Mouse (Mus musculus) forebrain, embryonic 15.5 days (tissue): ENCODE measurements around the gene Gpr156. TPM values are rescaled to one million over a fixed set of nuclear protein-coding genes. Genes with fewer than 3 reads are reported as not detected.
"Not testable (repeated sequence)": the region's sequence is repeated elsewhere in the genome, so short reads cannot be mapped to it uniquely, and the experiment has no call there.

Experiments used
- ATAC-seq: fragments of 200-750 bp; cut with Nextera tagmentation; replicated peaks from 2 replicates; pipeline ENCODE4 v1.8.0; 2017; ENCODE audit warnings: mild to moderate bottlenecking, moderate TSS enrichment, moderate library complexity
- H3K27ac ChIP-seq: fragments of 300-500 bp; sonication (generic); replicated peaks from 2 replicates; pipeline ENCODE4 v1.5.1; 2015; ENCODE audit warnings: mild to moderate bottlenecking, inconsistent platforms
- H3K27me3 ChIP-seq: fragments of 300-500 bp; sonication (generic); 2 replicates; pipeline ENCODE4 v1.6.1; 2015; ENCODE audit warnings: inconsistent platforms
- H3K36me3 ChIP-seq: fragments of 300-500 bp; sonication (generic); 2 replicates; pipeline ENCODE4 v1.6.1; 2015; ENCODE audit warnings: mild to moderate bottlenecking, inconsistent platforms
- H3K4me1 ChIP-seq: fragments of 300-500 bp; sonication (generic); 2 replicates; pipeline ENCODE4 v1.6.1; 2015; ENCODE audit warnings: inconsistent platforms
- H3K4me2 ChIP-seq: fragments of 300-500 bp; sonication (generic); replicated peaks from 2 replicates; pipeline ENCODE4 v1.6.1; 2015; ENCODE audit warnings: mild to moderate bottlenecking, inconsistent platforms
- H3K4me3 ChIP-seq: fragments of 300-500 bp; sonication (generic); 2 replicates; pipeline ENCODE4 v1.5.1; 2015; ENCODE audit warnings: mild to moderate bottlenecking, inconsistent platforms
- H3K9ac ChIP-seq: fragments of 300-500 bp; sonication (generic); replicated peaks from 2 replicates; pipeline ENCODE4 v1.6.1; 2015; ENCODE audit warnings: mild to moderate bottlenecking, inconsistent platforms
- H3K9me3 ChIP-seq: fragments of 300-500 bp; sonication (generic); 2 replicates; pipeline ENCODE4 v1.6.1; 2016; ENCODE audit warnings: inconsistent platforms
- WGBS: fragments of 180-500 bp; shearing (Covaris S2); methylation state at CpG from one replicate; pipeline ENCODE4 v1.1.7; 2015; ENCODE audit warnings: mixed read lengths; 5-methylcytosine and 5-hydroxymethylcytosine counted together
- polyA plus RNA-seq: library from polyadenylated mRNA; unstranded; fragments of >200 nt; fragmentation: Nextera tagmentation; extraction: Ambion mirVana; gene quantifications from 2 replicates; pipeline ENCODE4 v1.2.1, GENCODE M21; 2015

Gpr156 gene
- polyA plus RNA-seq, 1 experiment from 2014 or later: 5.3 TPM

DNA sequence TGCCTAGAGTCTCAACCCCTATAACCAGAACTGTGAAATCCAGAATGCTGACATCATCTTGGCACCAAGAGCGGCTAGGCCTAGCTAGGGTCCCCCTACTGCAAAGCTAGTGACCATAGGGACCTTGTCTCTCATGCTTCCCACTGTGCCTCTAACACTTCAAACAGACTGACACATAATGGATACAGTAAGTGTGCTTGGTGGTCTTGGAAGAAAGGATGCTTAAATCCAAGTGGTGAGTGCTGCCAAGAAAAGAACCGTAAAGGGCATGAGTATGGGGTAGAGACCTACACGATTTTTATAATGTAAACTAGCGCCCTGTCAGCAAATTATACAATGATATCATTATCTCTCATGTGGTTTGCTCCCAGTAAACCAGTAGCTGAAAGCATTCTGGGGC is 32.1 kb downstream of the Gpr156 start:
- Histone ChIP-seq H3K9me3 (no peaks in the 10 kb centered on the region), H3K4me1 (peaks cover 20% of the 10 kb centered on the region), H3K4me2 (no peak overlapping the region), H3K27me3 (no peaks in the 10 kb centered on the region), H3K27ac (no peak overlapping the region), H3K36me3 (no peaks in the 10 kb centered on the region), H3K9ac (no peak overlapping the region), H3K4me3 (no peak overlapping the region)
- ATAC-seq: no peak
- WGBS: 55% methylated on average over 4 of the region's 4 CpGs

DNA sequence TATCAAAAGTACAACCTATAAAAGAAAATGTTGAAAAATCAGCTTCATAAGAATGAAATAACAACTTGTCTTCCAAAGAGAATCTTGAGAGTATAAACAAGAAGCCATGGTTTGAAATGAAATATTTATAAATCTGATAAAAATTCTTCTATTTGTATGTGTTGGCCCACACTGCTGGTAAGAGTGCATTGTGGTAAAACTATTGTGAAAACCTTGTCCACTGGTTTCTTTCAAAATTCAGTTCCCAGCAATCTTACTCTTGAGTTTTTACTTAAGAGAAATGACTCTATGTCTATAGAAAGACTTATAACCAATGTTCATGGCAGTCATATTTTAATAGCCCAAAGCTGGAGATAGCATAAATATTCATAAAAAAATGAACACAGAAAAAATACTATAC is 34.9 kb downstream of the Gpr156 start:
- Histone ChIP-seq H3K27me3 (no peaks in the 10 kb centered on the region), H3K4me3 (no peak overlapping the region), H3K9me3 (no peaks in the 10 kb centered on the region), H3K9ac (no peak overlapping the region), H3K27ac (no peak overlapping the region), H3K4me2 (no peak overlapping the region), H3K36me3 (no peaks in the 10 kb centered on the region), H3K4me1 (no peaks in the 10 kb centered on the region)
- no peak for ATAC-seq

DNA sequence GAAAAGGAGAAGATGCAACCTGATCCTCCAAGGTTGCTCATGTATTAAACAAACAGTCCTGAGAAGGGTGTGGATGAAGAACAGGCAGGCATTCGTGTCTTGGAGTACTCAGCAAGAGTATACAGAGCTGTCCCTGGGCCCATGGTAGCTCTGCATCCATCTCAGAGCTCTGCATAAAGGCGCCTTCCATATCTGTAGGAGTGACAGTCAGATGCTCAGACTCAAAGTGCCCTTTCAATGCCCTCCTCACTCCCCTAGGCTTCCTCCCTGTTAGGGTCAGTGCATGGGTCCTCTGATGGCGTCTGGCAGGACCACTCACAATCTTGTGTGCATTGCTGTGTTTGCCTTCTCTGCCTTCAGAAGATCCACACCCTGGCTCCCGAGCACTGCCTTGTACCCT is 36.9 kb downstream of the Gpr156 start:
- Histone ChIP-seq H3K9me3 (no peaks in the 10 kb centered on the region), H3K36me3 (no peaks in the 10 kb centered on the region), H3K27ac (no peak overlapping the region), H3K9ac (no peak overlapping the region), H3K4me1 (no peaks in the 10 kb centered on the region), H3K4me3 (no peak overlapping the region), H3K4me2 (no peak overlapping the region), H3K27me3 (no peaks in the 10 kb centered on the region)
- no peak for ATAC-seq
- WGBS: 87% methylated on average over 4 of the region's 4 CpGs

DNA sequence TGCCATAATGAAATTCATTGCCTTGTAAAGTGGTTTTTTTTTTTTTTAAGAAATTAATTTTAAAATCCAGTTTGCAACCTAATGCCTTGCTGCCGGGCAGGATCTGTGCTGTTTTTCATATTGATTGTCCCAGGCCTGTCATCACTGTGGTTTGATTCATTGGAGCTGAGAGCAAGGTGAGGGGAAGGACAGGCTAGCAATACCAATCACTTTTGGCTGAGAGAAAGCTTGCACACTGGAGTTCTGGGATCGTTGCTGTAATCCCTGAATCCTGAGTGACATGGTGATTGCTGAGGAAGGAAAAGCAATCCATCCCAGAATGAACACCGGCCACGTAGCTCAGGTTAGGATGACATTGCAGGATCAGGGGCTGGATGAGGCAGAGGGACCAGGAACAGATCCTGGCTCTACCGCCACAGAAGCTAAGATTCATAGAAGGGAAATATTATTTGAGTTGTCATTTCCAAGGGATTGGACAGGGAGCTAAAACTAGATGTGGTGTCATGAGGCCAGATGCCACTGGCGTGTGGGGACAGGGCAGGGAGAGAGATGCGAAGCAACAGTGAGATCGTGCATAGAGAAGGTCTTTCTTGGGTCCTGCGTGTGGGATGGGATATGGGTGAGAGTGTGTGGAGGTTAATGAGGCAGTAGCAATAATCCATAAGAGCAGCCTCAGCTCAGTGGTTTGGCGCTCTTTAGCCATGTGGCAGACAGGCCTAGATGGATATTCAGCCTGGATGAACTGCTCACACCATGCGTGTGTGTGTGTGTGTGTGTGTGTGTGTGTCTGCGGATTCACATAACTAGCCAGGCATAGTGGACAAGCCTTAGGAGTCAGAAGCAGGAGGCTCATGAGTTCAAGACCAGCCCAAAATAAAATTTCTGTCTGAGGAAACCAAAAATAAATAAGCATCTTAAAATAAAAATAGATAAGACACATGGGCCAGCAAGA is 38.0 kb downstream of the Gpr156 start:
- Histone ChIP-seq H3K4me2 (no peak overlapping the region), H3K9ac (no peak overlapping the region), H3K9me3 (no peaks in the 10 kb centered on the region), H3K4me1 (no peaks in the 10 kb centered on the region), H3K27me3 (no peaks in the 10 kb centered on the region), H3K27ac (no peak overlapping the region), H3K4me3 (no peak overlapping the region), H3K36me3 (no peaks in the 10 kb centered on the region)
- ATAC-seq: no peak
- 81% methylated on average over 12 of the region's 12 CpGs for WGBS

DNA sequence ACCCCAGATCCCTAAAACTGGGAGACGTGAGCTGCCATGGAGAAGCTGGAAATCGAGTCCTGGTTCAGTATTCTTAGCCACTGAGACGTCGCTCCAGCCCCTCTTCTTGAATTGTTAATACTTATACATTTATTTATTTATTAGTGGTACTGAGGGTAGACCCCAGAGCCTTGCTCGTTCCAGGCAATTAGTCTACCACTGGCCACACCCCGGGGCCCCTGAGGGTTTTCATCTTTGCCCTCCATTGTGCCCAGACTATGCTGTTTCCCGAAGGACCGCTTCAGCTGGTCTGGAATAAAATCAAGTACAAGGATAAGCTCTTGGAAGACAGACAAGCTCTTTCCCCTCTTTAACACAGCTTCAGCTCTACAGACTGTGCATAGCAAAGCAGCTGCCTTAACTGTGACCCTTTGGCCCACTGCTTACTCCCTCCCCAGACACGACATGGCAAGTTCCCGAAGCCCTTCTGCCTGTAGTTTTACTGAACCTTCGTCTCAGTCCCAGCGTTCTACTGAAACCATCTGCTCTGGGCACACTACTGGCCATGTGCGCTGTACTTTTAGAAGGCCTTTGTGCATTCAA is 39.1 kb downstream of the Gpr156 start:
- peak; percentile 69 for ATAC-seq

DNA sequence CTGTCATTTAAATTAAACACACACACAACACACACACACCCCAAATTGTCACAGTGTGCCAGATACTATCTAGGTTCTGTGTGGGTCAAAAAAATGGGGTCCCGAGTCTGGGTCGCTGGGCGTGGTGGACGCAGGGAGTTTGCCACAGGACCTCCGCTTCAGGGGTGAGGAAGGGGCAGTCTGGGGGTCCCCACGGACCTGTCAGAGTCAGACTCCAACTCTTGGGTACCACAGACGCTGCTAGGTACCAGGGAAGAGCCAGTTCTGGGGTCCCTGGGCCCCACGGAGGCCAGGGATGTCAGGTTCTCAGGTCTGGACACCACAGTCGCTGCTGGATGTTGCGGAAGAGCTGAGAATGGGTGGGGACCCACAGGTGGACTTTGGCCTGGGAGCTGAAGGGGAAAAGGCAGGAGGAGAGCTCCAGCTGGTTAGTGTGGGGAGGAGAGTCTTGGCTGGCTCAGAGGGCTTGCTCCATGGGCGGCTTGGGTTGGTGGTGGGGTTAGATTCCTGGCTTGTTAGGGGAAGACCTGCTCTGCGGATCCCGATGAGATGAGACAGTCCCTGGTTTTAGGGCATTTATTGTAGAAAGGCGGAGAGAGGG is 39.9 kb downstream of the Gpr156 start:
- Histone ChIP-seq H3K9me3 (no peaks in the 10 kb centered on the region), H3K36me3 (no peaks in the 10 kb centered on the region), H3K4me2 (no peak overlapping the region), H3K9ac (no peak overlapping the region), H3K4me3 (no peak overlapping the region), H3K27me3 (no peaks in the 10 kb centered on the region), H3K27ac (peak overlapping the region; percentile 38; the same call in 1 of the 2 replicates), H3K4me1 (no peaks in the 10 kb centered on the region)
- ATAC-seq: peak; percentile 14; the same call in 1 of the 2 replicates
- 86% methylated on average over 14 of the region's 14 CpGs for WGBS

More for the DNA sequence above, 39.1 kb downstream of the Gpr156 start:
- WGBS: 51% methylated on average over 13 of the region's 13 CpGs
- Histone ChIP-seq H3K9ac (no peak overlapping the region), H3K36me3 (no peaks in the 10 kb centered on the region), H3K27me3 (no peaks in the 10 kb centered on the region), H3K4me2 (no peak overlapping the region), H3K27ac (peak overlapping the region; percentile 38; the same call in 1 of the 2 replicates), H3K4me1 (no peaks in the 10 kb centered on the region), H3K4me3 (no peak overlapping the region), H3K9me3 (no peaks in the 10 kb centered on the region)

DNA sequence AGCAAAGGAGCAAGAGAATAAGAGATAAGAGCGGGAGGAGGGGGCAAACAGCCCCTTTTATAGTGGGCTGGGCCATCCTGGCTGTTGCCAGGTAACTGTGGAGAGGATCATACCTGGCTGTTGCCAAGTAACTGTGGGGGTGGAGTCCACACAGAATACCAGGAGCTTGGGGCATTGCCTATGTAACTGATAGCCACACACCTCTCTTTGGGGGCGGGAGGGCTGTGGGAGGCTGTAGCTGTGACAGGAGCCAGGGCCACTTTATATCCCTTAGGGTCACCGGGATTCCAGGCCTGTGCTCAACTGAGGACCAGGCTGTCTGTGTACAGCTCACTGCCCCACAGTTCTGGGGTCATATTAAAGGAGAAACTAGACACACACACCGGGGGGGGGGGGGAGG is 40.5 kb downstream of the Gpr156 start:
- 82% methylated on average over 4 of the region's 4 CpGs for WGBS
- ATAC-seq: no peak

DNA sequence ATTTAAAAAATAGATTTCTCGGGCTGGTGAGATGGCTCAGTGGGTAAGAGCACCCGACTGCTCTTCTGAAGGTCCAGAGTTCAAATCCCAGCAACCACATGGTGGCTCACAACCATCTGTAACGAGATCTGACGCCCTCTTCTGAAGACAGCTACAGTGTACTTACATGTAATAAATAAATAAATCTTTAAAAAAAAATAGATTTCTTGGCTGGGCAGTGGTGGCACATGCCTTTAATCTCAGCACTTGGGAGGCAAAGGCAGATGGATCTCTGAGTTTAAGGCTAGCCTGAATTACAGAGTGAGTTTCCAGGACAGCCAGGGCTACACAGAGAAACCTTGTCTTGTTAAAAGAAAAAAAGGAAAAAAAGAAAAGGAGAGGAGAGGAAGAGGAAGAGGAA is 46.4 kb downstream of the Gpr156 start:
- H3K4me1 ChIP-seq: peaks cover 24% of the 10 kb centered on the region
- H3K27me3 ChIP-seq, H3K9me3 ChIP-seq, H3K4me2 ChIP-seq, H3K27ac ChIP-seq, H3K36me3 ChIP-seq, ATAC-seq, H3K4me3 ChIP-seq, H3K9ac ChIP-seq: not testable (repeated sequence)
- 87% methylated on average over 4 of the region's 4 CpGs for WGBS

More for the DNA sequence above, 40.5 kb downstream of the Gpr156 start:
- Histone ChIP-seq H3K27ac (no peak overlapping the region), H3K4me2 (no peak overlapping the region), H3K9ac (no peak overlapping the region), H3K4me1 (no peaks in the 10 kb centered on the region), H3K27me3 (no peaks in the 10 kb centered on the region), H3K9me3 (no peaks in the 10 kb centered on the region), H3K4me3 (no peak overlapping the region), H3K36me3 (no peaks in the 10 kb centered on the region)

DNA sequence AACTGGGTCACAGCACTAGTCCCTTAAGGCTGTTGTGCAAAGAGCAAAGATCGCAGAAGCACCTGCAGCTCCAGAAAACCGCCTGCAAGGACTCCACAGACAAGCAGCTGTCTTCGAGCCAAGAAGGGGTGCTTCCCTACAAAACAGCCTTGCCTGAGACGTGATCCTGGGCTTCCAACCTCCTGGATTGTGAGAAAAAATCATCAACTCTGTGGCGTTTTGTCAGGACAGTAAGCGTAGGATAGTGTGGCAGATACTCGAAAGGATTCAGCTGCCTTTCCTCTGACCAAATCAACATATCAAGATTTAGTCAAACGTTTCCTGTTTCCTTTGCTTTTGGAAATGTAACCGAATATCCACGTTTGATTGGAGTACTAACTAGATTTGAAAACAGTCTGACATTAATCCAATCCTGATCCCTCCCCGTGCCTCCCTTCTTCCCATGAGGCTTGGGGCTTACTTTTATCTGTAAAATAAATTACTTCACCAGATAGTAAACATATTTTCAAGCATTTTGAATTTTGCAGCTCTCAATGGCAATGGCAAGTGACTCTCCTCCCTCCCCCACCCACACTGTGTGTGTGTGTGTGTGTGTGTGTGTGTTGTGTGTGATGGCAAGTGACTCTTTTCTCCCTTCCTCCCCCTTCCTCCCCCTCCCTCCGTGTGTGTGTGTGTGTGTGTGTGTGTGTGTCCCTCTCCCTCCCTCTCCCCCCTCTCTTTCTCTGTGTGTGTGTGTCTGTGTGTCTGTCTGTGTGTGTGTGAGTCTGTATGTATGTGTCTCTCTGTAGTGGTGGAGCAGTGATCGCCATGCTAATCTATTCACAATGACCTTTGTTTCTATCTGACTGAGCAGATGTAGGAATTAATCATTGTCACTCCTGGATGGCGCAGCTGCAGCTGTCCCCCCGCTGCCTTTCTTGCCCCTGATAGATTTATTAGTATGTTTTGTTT is 47.3 kb downstream of the Gpr156 start:
- peaks cover 24% of the 10 kb centered on the region for H3K4me1 ChIP-seq
- H3K9me3 ChIP-seq: no peaks in the 10 kb centered on the region
- H3K4me3 ChIP-seq: no peak overlapping the region
- 39% methylated on average over 14 of the region's 15 CpGs for WGBS
- ATAC-seq: peak; percentile 64
- H3K4me2 ChIP-seq: 0 out of 2 replicates have a peak overlapping the region, but pooled peaks have one; percentile 6
- H3K27ac ChIP-seq: peak overlapping the region; percentile 41
- H3K9ac ChIP-seq: no peak overlapping the region
- H3K27me3 ChIP-seq: no peaks in the 10 kb centered on the region
- H3K36me3 ChIP-seq: no peaks in the 10 kb centered on the region

DNA sequence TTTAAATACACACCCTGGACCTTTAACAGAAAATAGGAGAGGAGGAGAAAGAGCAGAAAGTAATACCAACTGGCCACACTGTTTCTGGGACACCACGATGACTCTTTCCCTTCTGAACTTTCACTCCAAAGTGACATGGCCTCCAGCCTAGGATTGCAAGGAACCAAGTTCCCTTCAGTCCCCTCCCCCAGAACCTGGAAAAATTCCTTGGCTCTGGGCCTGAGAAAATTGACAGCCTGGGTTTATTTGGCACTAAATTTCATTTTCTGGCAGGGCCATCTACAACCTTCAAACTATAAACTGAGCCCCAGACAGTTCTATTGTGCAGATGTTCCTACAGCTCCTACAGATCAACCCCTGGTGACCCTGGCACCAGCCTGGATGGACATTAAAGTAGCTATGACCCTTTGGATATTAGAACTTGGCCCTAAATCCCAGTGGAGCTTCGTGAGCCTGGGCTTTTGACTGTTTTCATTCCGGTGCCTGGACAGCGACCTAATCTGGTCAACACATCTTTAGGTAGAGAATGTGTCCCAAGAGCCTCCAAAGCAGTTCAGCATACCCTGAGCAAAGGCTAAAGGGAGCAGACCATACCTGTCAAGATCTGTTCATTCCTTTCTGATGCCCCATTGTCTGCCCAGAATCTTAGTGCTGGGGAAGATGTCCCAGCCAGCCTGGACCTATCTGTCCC is 48.2 kb downstream of the Gpr156 start:
- no peak for ATAC-seq
- Histone ChIP-seq H3K9ac (no peak overlapping the region), H3K9me3 (no peaks in the 10 kb centered on the region), H3K4me2 (no peak overlapping the region), H3K36me3 (no peaks in the 10 kb centered on the region), H3K27ac (peak overlapping the region; percentile 41), H3K27me3 (no peaks in the 10 kb centered on the region), H3K4me1 (peaks cover 24% of the 10 kb centered on the region), H3K4me3 (no peak overlapping the region)
- 74% methylated on average over 4 of the region's 4 CpGs for WGBS

DNA sequence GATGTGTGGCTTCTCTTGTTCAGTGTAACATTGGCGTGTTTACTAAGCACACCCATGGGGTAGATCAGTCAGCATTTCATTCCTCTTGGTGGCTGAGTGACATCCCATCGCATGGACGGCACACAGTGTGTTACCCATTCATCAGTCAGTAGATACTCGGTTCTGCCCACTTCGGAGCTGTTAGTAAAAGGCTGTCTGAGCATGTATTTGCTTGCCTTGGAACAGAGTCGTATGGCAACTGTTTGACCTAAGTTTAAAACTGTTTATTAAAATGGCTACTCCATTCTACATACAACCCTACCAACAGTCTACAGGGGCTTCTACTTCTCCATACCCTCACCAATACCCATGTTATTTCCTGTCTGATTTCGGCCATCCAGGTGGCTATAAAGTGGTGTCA is 50.6 kb downstream of the Gpr156 start:
- Histone ChIP-seq H3K27me3 (no peaks in the 10 kb centered on the region), H3K4me3 (no peak overlapping the region), H3K9me3 (no peaks in the 10 kb centered on the region), H3K9ac (no peak overlapping the region), H3K4me2 (no peak overlapping the region), H3K27ac (no peak overlapping the region), H3K4me1 (peaks cover 27% of the 10 kb centered on the region), H3K36me3 (no peaks in the 10 kb centered on the region)
- 95% methylated on average over 7 of the region's 7 CpGs for WGBS
- ATAC-seq: no peak
